8 mouse cellular contexts compared by ENCODE assay signal in the genomic region with DNA sequence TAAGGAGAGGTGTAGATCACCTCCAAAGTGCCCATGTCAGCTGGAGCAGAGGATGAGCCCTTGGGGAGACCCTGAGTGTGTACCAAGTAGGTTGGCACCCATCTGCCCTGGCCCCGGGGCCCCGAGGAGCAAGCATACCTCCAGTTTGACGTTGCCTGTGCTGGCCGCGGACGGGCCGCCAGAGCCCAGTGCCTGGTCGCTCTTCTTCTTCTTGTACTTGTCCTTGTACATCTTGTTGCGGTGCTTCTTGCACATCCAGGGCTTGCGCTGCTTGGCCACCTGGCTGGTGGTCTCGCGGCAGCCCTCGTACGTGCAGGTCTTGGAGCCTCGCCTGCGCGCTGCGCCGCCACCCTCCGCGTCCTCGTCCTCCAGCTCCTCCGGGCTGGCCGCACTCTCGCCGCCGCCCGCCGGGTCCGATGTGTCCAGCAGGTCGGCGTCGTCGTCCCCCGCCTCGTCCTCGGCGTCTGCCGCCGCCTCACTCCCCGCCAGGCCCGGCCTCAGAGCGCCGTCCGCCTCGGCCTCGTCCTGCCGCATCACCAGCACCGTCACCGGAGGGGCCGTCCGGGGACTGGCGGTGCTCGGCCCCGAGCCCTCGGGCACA. TPM values are rescaled to one million over a fixed set of nuclear protein-coding genes. Genes with fewer than 3 reads are reported as not detected.
DNase-seq lines count a peak whose midpoint lies in the region; ATAC-seq and TF ChIP-seq lines count a peak whose summit lies in the region.

No protein-coding gene starts in this region.

- no peak for TF ChIP-seq CTCF in spleen, adult 2 months (IDR thresholded peaks at IDR 0.05; ENCODE audit: extremely low read depth, insufficient read depth, insufficient read length, insufficient replicate concordance)

- peak overlapping the region; percentile 84 for H3K4me3 ChIP-seq in spleen, adult 2 months (ENCODE audit: extremely low read depth, insufficient read depth, insufficient read length)
- H3K4me3 ChIP-seq in forebrain, embryonic 16.5 days (replicated peaks; ENCODE audit: low read length): peak overlapping the region; percentile 91
- H3K4me3 ChIP-seq in midbrain, embryonic 11.5 days (ENCODE audit: low read depth, low read length): peak overlapping the region; percentile 86

- H3K4me1 ChIP-seq in spleen, adult 2 months (ENCODE audit: control insufficient read depth, insufficient read depth, insufficient read length): peaks cover 2% of the 10 kb centered on the region
- H3K4me1 ChIP-seq in forebrain, embryonic 16.5 days (replicated peaks; ENCODE audit: control insufficient read depth, insufficient read depth, low read length): peaks cover 20% of the 10 kb centered on the region
- H3K4me1 ChIP-seq in midbrain, embryonic 11.5 days (ENCODE audit: control insufficient read depth, insufficient read depth, low read length): peaks cover 16% of the 10 kb centered on the region

- DNase-seq in embryo, embryonic 10.5 days (ENCODE audit: low spot score): peak; percentile 57
- DNase-seq in embryo, embryonic 11 days: no peak
- DNase-seq in spleen, adult 2 months (ENCODE audit: low read depth in 1 of 2, low spot score in 2 of 2): no peak
- no peak for DNase-seq in spleen, postnatal 4 days (ENCODE audit: low spot score in 2 of 2)
- peak; percentile 19 to 38 for DNase-seq in layer of hippocampus, postnatal 14 days (ENCODE audit: low spot score in 2 of 2)
- DNase-seq in midbrain, embryonic 11.5 days (ENCODE audit: low spot score, missing footprints): no peak
- DNase-seq in thymus, postnatal 4 days: peak; percentile 70

- no peak for TF ChIP-seq POLR2A in spleen, adult 2 months (IDR thresholded peaks at IDR 0.05; ENCODE audit: low read depth, low read length)

- no peaks in the 10 kb centered on the region for H3K9me3 ChIP-seq in forebrain, embryonic 16.5 days (ENCODE audit: control insufficient read depth, low read length)
- no peaks in the 10 kb centered on the region for H3K9me3 ChIP-seq in midbrain, embryonic 11.5 days (ENCODE audit: control insufficient read depth, low read length)

- H3K27me3 ChIP-seq in spleen, adult 2 months (ENCODE audit: control insufficient read depth, insufficient read depth, low read length): no peaks in the 10 kb centered on the region
- H3K27me3 ChIP-seq in forebrain, embryonic 16.5 days (replicated peaks; ENCODE audit: control insufficient read depth, insufficient read depth, low read length): no peaks in the 10 kb centered on the region
- H3K27me3 ChIP-seq in midbrain, embryonic 11.5 days (ENCODE audit: control insufficient read depth, insufficient read depth, low read length): no peaks in the 10 kb centered on the region; the same call in 1 of the 2 replicates

- peak; percentile 59 for ATAC-seq in forebrain, embryonic 16.5 days
- peak; percentile 84 for ATAC-seq in midbrain, embryonic 11.5 days (ENCODE audit: low FRiP score)

- H3K27ac ChIP-seq in spleen, adult 2 months (ENCODE audit: insufficient read depth, low read length): peak overlapping the region; percentile 81
- peak overlapping the region; percentile 95 for H3K27ac ChIP-seq in forebrain, embryonic 16.5 days (ENCODE audit: low read length)
- H3K27ac ChIP-seq in midbrain, embryonic 11.5 days (ENCODE audit: low read depth, low read length): peak overlapping the region; percentile 82

- peaks cover 12% of the 10 kb centered on the region for H3K36me3 ChIP-seq in spleen, adult 2 months (ENCODE audit: control insufficient read depth, insufficient read depth, low read length)
- H3K36me3 ChIP-seq in forebrain, embryonic 16.5 days (ENCODE audit: control insufficient read depth, insufficient read depth): peaks cover 12% of the 10 kb centered on the region
- H3K36me3 ChIP-seq in midbrain, embryonic 11.5 days (ENCODE audit: control insufficient read depth, insufficient read depth, low read length): peaks cover 9% of the 10 kb centered on the region

- H3K4me2 ChIP-seq in forebrain, embryonic 16.5 days (ENCODE audit: low read length): peak overlapping the region; percentile 75
- H3K4me2 ChIP-seq in midbrain, embryonic 11.5 days: peak overlapping the region; percentile 98

- H3K9ac ChIP-seq in forebrain, embryonic 16.5 days (replicated peaks; ENCODE audit: low read depth, low read length): peak overlapping the region; percentile 98
- H3K9ac ChIP-seq in midbrain, embryonic 11.5 days (ENCODE audit: low read length): peak overlapping the region; percentile 92

- WGBS in spleen, adult 2 months: under 1% methylated on average over 52 of the region's 56 CpGs
- under 1% methylated on average over 56 of the region's 56 CpGs for WGBS in forebrain, embryonic 16.5 days
- WGBS in midbrain, embryonic 11.5 days: under 1% methylated on average over 56 of the region's 56 CpGs

RNA-seq across cellular contexts. Expression of gene Rfxap, which starts 0.4 kb away (rescaled TPM):
- polyA plus RNA-seq in spleen, adult 2 months (2012; rRNA removed): 18.4 and 22.8 TPM in 2 replicates
- 34.9 and 37.6 TPM in 2 replicates for polyA plus RNA-seq in forebrain, embryonic 16.5 days (2015; fragmentation: Nextera tagmentation; extraction: Ambion mirVana)
- 10 to 100 TPM; 56.9 to 59.2 TPM for total RNA-seq in layer of hippocampus, postnatal 14 days (2021)
- 44.4 and 49.5 TPM in 2 replicates for polyA plus RNA-seq in midbrain, embryonic 11.5 days (2014; fragmentation: Nextera tagmentation; extraction: Ambion mirVana)

RNA-seq across cellular contexts. Expression of gene Smad9, which starts 51.8 kb away (rescaled TPM):
- 0.23 and 0.28 TPM in 2 replicates for polyA plus RNA-seq in spleen, adult 2 months (2012; rRNA removed)
- 0.13 and 0.19 TPM in 2 replicates for polyA plus RNA-seq in forebrain, embryonic 16.5 days (2015; fragmentation: Nextera tagmentation; extraction: Ambion mirVana)
- total RNA-seq in layer of hippocampus, postnatal 14 days (2021): 1 to 10 TPM; 5.4 to 5.7 TPM
- polyA plus RNA-seq in midbrain, embryonic 11.5 days (2014; fragmentation: Nextera tagmentation; extraction: Ambion mirVana): 0.07 and 0.27 TPM in 2 replicates

Comparison
In these comparisons a context has a peak if more than half of its experiments do, and no peak if none do; other contexts are left out.
1. DNase-seq: peak in embryo, embryonic 10.5 days (single experiment), layer of hippocampus, postnatal 14 days (2 of 2) and thymus, postnatal 4 days (single experiment); none in embryo, embryonic 11 days (single experiment), spleen, adult 2 months (0 of 2), spleen, postnatal 4 days (0 of 2) and midbrain, embryonic 11.5 days (single experiment).
2. Peak in every context shown above with its lines, with median percentiles within 50 percentile points of each other: H3K27ac ChIP-seq and H3K4me3 ChIP-seq.